Mouse (Mus musculus): ENCODE measurements around the gene Ccdc57. TPM values are rescaled to one million over a fixed set of nuclear protein-coding genes. Genes with fewer than 3 reads are reported as not detected.

Ccdc57 gene
- total and polyA plus RNA-seq, 2 experiments from 2014 or later = 4.8 to 7.1 TPM

GRCm38 (mm10) chr11:120819556-120819955 is 113.1 kb downstream of the Ccdc57 start:
- WGBS = 93% methylated on average over 6 of the region's 6 CpGs
- TF ChIP-seq CTCF (IDR thresholded peaks at IDR 0.05; ENCODE audit: low read depth) = no peak
- Histone ChIP-seq H3K4me1 (ENCODE audit: insufficient read depth, low read length) (peaks cover 18% of the 10 kb centered on the region), H3K4me2 (ENCODE audit: low read depth, low read length) (no peak overlapping the region), H3K9me3 (ENCODE audit: low read length) (no peaks in the 10 kb centered on the region), H3K9ac (replicated peaks; ENCODE audit: low read length) (no peak overlapping the region), H3K36me3 (ENCODE audit: insufficient read depth, low read length) (peaks cover 70% of the 10 kb centered on the region), H3K27ac (no peak overlapping the region), H3K27me3 (ENCODE audit: insufficient read depth, low read length) (no peaks in the 10 kb centered on the region), H3K4me3 (ENCODE audit: low read length) (no peak overlapping the region)
- no peak for ATAC-seq
- no peak for DNase-seq (ENCODE audit: low spot score)

GRCm38 (mm10) chr11:120818251-120818650 is 114.4 kb downstream of the Ccdc57 start:
- Histone ChIP-seq H3K4me1 (ENCODE audit: insufficient read depth, low read length) (peaks cover 18% of the 10 kb centered on the region), H3K4me3 (ENCODE audit: low read length) (no peak overlapping the region), H3K9ac (replicated peaks; ENCODE audit: low read length) (no peak overlapping the region), H3K27me3 (ENCODE audit: insufficient read depth, low read length) (no peaks in the 10 kb centered on the region), H3K9me3 (ENCODE audit: low read length) (no peaks in the 10 kb centered on the region), H3K36me3 (ENCODE audit: insufficient read depth, low read length) (peaks cover 83% of the 10 kb centered on the region), H3K4me2 (ENCODE audit: low read depth, low read length) (no peak overlapping the region), H3K27ac (no peak overlapping the region)
- no peak for TF ChIP-seq CTCF (IDR thresholded peaks at IDR 0.05; ENCODE audit: low read depth)
- ATAC-seq (no peak), DNase-seq (ENCODE audit: low spot score) (no peak)
- 98% methylated on average over 13 of the region's 13 CpGs for WGBS

- peaks cover 12% of the 10 kb centered on the region for H3K4me1 ChIP-seq (ENCODE audit: insufficient read depth, low read length)
- H3K4me3 ChIP-seq (ENCODE audit: low read length) = no peak overlapping the region
- no peak for DNase-seq (ENCODE audit: low spot score)
- no peak for ATAC-seq
- no peak overlapping the region for H3K9ac ChIP-seq (replicated peaks; ENCODE audit: low read length)
- no peaks in the 10 kb centered on the region for H3K27me3 ChIP-seq (ENCODE audit: insufficient read depth, low read length)
- H3K4me2 ChIP-seq (ENCODE audit: low read depth, low read length) = no peak overlapping the region
- H3K9me3 ChIP-seq (ENCODE audit: low read length) = no peaks in the 10 kb centered on the region
- TF ChIP-seq CTCF (IDR thresholded peaks at IDR 0.05; ENCODE audit: low read depth) = no peak
- H3K27ac ChIP-seq = no peak overlapping the region
- H3K36me3 ChIP-seq (ENCODE audit: insufficient read depth, low read length) = peaks cover 92% of the 10 kb centered on the region
- WGBS = 96% methylated on average over 6 of the region's 6 CpGs
These were observed 115.3 kb downstream of the Ccdc57 start for GRCm38 (mm10) chr11:120817358-120817757.

- Histone ChIP-seq H3K4me1 (ENCODE audit: insufficient read depth, low read length) (no peaks in the 10 kb centered on the region), H3K4me2 (ENCODE audit: low read depth, low read length) (no peak overlapping the region), H3K9me3 (ENCODE audit: low read length) (no peaks in the 10 kb centered on the region), H3K27me3 (ENCODE audit: insufficient read depth, low read length) (no peaks in the 10 kb centered on the region), H3K36me3 (ENCODE audit: insufficient read depth, low read length) (peaks cover 100% of the 10 kb centered on the region), H3K27ac (no peak overlapping the region), H3K4me3 (ENCODE audit: low read length) (no peak overlapping the region), H3K9ac (replicated peaks; ENCODE audit: low read length) (no peak overlapping the region)
- DNase-seq (ENCODE audit: low spot score) (no peak), ATAC-seq (no peak)
- WGBS = 96% methylated on average over 16 of the region's 16 CpGs
- no peak for TF ChIP-seq CTCF (IDR thresholded peaks at IDR 0.05; ENCODE audit: low read depth)
These were observed 120.6 kb downstream of the Ccdc57 start for GRCm38 (mm10) chr11:120812068-120812467.

GRCm38 (mm10) chr11:120808010-120808409 is 124.7 kb downstream of the Ccdc57 start:
- no peak for TF ChIP-seq CTCF (IDR thresholded peaks at IDR 0.05; ENCODE audit: low read depth)
- Histone ChIP-seq H3K27ac (no peak overlapping the region), H3K9me3 (ENCODE audit: low read length) (no peaks in the 10 kb centered on the region), H3K27me3 (ENCODE audit: insufficient read depth, low read length) (no peaks in the 10 kb centered on the region), H3K4me3 (ENCODE audit: low read length) (no peak overlapping the region), H3K36me3 (ENCODE audit: insufficient read depth, low read length) (peaks cover 77% of the 10 kb centered on the region), H3K4me2 (ENCODE audit: low read depth, low read length) (no peak overlapping the region), H3K4me1 (ENCODE audit: insufficient read depth, low read length) (no peaks in the 10 kb centered on the region), H3K9ac (replicated peaks; ENCODE audit: low read length) (no peak overlapping the region)
- ATAC-seq (no peak), DNase-seq (ENCODE audit: low spot score) (no peak)
- 92% methylated on average over 12 of the region's 12 CpGs for WGBS

- Histone ChIP-seq H3K27ac (no peak overlapping the region), H3K4me2 (ENCODE audit: low read depth, low read length) (no peak overlapping the region), H3K4me3 (ENCODE audit: low read length) (no peak overlapping the region), H3K9ac (replicated peaks; ENCODE audit: low read length) (no peak overlapping the region), H3K27me3 (ENCODE audit: insufficient read depth, low read length) (no peaks in the 10 kb centered on the region), H3K9me3 (ENCODE audit: low read length) (no peaks in the 10 kb centered on the region), H3K4me1 (ENCODE audit: insufficient read depth, low read length) (no peaks in the 10 kb centered on the region), H3K36me3 (ENCODE audit: insufficient read depth, low read length) (peaks cover 53% of the 10 kb centered on the region)
- no peak for ATAC-seq
- DNase-seq (ENCODE audit: low spot score) = no peak
- TF ChIP-seq CTCF (IDR thresholded peaks at IDR 0.05; ENCODE audit: low read depth) = no peak
- 86% methylated on average over 7 of the region's 7 CpGs for whole genome bisulfite sequencing
These were observed 127.0 kb downstream of the Ccdc57 start for GRCm38 (mm10) chr11:120805375-120806298.

GRCm38 (mm10) chr11:120804769-120805168 is 127.9 kb downstream of the Ccdc57 start:
- ATAC-seq (no peak), DNase-seq (ENCODE audit: low spot score) (no peak)

More at GRCm38 (mm10) chr11:120804769-120805168, 127.9 kb downstream of the Ccdc57 start:
- Histone ChIP-seq H3K4me2 (ENCODE audit: low read depth, low read length) (no peak overlapping the region), H3K9ac (replicated peaks; ENCODE audit: low read length) (no peak overlapping the region), H3K27ac (no peak overlapping the region), H3K9me3 (ENCODE audit: low read length) (no peaks in the 10 kb centered on the region), H3K36me3 (ENCODE audit: insufficient read depth, low read length) (peaks cover 45% of the 10 kb centered on the region), H3K27me3 (ENCODE audit: insufficient read depth, low read length) (no peaks in the 10 kb centered on the region), H3K4me3 (ENCODE audit: low read length) (no peak overlapping the region), H3K4me1 (ENCODE audit: insufficient read depth, low read length) (no peaks in the 10 kb centered on the region)
- WGBS = 75% methylated on average over 4 of the region's 4 CpGs
- no peak for TF ChIP-seq CTCF (IDR thresholded peaks at IDR 0.05; ENCODE audit: low read depth)
